Mouse (Mus musculus) 3T3-L1 (cell line): ENCODE results near the gene Methig1.
A peak's percentile ranks its signal among the peaks of the same experiment; 100 is the strongest.

ENCODE experiments used
- DNase-seq: peaks from one replicate; pipeline ENCODE4 v3.0.0-alpha.2; 2015; ENCODE audit warnings: low read depth, low spot score

The Methig1 gene

GRCm38 (mm10) chr15:100422899-100423860 lies 70.2 kb downstream of the Methig1 start:
- peak; percentile 94 for DNase-seq

DNA sequence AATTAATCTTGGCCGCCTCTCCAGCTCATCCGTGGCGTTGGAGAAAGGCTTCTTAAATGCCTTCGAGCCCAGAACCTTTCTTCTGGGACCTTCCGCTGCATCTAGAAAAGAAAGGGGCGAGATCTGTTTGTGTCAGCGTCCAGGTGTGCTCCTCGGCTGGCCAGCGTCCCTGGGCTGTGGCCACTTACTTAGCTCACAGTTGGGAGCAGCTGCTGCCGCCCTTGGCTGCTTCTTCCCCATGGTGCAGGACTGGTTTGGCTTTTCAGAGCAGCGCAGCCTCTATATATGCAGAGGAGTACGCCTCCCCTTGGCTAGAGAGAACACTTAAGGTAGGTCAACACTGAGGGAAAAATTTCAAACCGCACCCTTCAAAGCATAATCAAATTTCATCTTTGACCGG lies 71.0 kb downstream of the Methig1 start:
- DNase-seq, result no peak

- DNase-seq, result no peak
These were observed 71.6 kb downstream of the Methig1 start, which contains the start of gene Slc11a2 for GRCm38 (mm10) chr15:100424396-100425122. TSS of gene Slc11a2 (minus strand) at chr15:100425072.

DNA sequence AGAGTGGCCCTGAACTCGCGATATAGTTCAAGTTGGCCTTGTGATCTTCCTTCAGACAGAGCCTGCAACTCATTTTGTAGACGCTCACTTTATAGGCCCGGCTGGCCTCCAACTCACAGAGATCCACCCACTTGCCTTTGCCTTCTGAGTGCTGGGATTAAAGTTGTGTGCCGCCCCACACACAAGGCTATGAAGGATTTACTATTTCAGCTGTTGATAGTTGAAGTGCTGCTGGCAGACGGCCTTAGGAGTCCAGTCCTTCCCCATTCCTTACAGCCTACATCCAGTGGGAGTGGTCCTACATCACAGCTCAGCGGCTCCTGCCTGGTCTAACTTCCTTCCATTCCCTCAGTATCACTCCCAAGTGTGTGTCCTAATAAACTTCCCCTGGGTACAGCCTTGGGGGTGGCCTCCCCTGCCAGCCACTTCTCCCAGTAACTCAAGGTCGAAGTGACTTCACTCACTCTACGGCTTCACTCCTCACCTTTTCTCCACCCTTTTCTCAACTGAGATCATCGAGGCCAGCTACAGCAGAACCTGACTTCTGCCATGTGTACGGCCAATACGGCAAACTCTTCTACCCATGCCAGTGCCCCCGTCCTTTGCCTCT lies 75.5 kb downstream of the Methig1 start:
- no peak for DNase-seq

GRCm38 (mm10) chr15:100429959-100430565 lies 77.1 kb downstream of the Methig1 start:
- no peak for DNase-seq

DNA sequence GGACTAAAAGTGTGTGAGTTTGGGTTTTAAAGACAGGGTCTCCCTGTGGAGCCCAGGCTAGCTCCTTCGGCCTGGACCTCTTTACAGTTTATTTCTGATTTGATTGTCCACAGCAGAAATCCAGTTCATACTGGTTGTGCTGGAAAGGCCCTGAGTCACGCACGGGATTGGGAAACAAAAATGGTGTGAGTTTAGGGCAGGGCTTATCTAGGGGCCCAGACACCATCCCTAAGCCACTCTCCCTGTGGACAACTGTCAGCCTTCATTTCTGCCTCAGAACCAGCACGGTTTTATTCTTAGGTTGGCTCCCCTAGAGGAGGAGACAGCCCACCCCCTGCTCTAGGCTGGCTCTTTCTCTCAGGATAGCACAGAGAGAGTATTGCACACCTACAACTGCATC lies 80.3 kb downstream of the Methig1 start:
- DNase-seq, result no peak
